Mouse (Mus musculus) monocyte, adult 5-6 weeks (primary cell): ENCODE data around the gene Otulinl. TPM values are rescaled to one million over a fixed set of nuclear protein-coding genes. Genes with fewer than 3 reads are reported as not detected.
"Not testable (repeated sequence)": the region's sequence is repeated elsewhere in the genome, so short reads cannot be mapped to it uniquely, and the experiment has no call there.

ENCODE experiments used
- ATAC-seq: fragments of 153-309, 156-312 bp; replicated peaks from 2 replicates; pipeline ENCODE4 v1.8.0; 2017; ENCODE audit warnings: mild to moderate bottlenecking; ENCODE audit not compliant: low TSS enrichment, insufficient number of reproducible peaks, severe bottlenecking, poor library complexity, low FRiP score
- total RNA-seq: library from RNA; stranded (forward); fragments of 200-1000, 200-491, 200-594 nt; gene quantifications from 3 replicates; pipeline ENCODE4 v1.2.3, GENCODE M21; 2017

Otulinl gene
- total RNA-seq, result 110 to 158 TPM (median 149 TPM) in 3 replicates

DNA sequence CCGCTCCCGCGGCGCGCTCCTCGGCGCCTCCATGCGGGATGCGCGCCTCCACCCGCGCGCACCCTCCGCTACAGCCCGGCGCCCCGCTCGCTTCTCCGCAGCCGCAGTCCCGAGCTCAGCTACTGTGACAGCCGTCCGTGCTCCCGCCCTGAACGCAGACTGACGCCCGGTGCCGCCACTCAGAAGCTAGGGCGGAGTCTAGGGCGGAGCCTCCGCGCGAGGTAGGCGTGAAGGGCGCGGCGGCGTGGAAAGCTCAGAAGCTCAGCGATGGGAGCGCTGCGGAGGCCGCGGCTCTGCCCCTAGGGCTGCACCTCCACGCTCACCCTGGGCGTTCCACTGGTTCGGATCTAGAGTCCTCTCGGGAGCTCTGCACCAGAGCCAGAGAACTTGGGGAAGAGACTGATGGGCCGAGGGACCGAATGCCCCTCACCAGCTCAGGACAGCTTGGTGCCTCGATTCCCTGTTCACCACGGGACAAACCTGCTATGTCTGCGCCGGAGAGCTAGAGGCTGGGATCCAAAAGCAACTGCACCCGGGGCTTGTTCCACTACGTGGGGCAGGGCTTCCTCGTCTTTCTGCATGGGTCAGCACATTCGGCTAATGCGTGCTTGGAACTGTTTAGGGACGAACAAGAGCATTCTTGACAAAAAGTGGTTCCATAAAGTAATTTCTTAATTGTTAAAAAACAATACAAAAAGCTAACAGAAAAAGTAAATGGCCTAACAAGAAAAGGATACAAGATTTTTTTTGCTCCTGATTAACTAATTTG is at the start of gene Otulinl:
Gene Otulinl (minus strand): TSS at position 161 of the 769 bp plus-strand sequence.
- peak; percentile 96 for ATAC-seq

DNA sequence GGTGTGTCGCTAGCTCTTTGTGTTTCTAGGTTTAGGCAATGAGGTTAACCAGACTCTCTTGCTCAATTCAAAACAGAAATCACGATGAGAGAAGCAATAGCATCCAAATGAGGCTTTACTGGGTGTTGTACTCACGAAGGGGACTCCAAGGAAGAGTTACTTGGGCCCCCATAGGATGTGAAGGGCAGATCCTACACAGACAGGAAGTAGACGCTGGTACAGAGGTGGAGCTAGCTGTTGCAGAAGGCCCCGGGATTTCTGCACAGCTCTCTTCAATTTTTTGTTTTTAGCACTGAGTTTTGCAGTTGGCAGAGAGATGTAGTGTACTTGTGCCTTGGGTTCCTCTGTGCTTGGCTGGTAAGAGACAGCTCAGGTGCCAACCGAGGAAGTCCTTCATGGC is 44.8 kb upstream of the Otulinl start:
- no peak for ATAC-seq

DNA sequence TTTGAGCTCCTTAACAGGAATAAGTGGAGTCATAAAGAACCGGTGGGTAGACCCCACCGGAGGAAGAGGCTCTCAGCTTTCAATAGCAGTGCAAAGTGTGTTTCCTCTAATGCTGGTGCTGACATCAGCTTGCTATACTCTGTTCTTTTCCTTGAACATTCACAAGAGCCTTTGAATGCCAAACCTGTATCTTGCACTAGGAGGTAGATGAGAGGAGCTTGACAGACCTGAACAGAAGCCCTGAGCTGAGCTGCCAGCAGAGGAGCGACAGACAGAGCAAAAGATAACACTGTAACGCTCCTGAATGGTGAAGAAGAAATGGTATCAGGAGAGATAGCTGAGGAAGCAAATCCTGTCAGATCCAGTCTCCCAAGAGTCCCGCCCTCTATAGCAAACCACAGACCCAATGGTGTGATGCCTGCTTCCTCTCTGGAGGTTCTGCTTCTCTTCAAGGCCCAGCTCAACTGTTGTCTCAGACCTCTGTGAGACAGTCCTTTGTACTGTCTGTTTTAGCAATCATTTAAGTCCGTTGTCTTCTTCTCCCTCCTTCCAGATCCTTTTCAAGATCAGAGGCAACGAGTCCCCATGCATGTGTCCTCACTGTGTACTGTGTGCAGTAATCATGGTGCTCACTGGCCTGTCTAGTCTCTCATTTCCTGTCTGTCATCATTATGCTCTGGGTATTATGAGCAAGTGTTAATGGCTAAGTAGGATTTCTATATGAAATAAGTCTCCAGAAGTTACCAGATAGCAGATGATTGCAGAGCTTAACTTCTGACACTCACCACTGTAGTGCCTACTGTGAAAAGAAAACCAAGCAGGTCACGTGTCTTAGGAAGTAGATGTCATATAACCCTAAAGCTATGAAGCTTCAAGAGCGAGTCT is 43.7 kb upstream of the Otulinl start:
- peak; percentile 80 for ATAC-seq

DNA sequence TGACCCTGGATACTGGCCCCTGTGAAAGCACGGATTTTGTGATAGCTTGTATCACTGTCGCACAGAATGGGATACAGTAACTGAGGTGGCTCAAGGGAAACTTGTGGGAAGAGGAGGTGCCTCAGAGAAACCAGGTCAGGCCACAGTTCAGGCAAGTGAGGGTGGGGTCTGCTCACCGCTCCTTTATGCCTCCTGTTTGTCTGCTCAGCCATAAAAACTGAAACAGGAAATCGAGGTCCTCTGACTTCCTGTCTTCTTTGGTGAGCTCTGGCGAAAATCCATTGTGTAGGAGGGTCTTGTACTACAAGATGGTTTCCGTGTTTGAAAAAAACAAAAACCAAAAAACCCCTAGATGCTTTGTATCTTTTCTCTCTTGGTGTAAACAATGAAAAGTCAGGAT is 42.9 kb upstream of the Otulinl start:
- ATAC-seq, result no peak

DNA sequence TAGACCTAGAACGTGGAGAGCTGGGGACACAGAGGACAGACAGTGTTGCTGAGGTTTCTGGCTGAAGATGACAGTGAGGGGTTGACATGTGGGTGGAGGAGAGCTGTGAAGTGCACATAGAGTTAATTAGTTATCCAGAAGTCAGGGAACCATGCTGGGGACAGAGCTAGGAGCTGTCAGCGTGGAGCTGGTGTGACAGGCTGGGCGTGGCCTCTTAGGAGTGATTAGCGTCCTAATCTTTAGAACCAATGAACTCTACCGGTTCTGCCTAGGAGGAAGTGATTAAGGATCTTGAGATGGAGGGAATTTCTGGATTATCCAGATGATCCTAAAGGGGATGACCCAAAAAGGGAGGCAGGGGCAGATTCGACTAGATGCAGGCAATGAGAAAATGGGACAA is 42.4 kb upstream of the Otulinl start:
- ATAC-seq, result no peak

DNA sequence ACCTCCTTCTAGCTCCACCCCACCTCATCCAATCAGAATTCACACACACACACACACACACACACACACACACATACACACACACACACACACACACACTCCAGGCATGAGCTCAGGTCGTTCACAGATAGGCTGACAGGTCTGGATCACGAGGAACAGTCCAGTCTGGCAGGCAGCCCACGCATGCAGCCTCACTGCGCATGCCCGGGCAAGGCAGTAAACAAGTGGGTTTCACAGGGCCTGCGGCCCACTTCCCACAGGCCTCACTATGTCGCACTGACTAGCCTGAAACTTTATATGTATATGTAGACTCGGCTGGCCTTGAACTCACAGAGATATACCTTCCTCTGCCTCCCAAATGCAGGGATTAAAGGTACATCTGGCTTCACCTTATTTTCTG is 38.9 kb upstream of the Otulinl start:
- not testable (repeated sequence) for ATAC-seq

DNA sequence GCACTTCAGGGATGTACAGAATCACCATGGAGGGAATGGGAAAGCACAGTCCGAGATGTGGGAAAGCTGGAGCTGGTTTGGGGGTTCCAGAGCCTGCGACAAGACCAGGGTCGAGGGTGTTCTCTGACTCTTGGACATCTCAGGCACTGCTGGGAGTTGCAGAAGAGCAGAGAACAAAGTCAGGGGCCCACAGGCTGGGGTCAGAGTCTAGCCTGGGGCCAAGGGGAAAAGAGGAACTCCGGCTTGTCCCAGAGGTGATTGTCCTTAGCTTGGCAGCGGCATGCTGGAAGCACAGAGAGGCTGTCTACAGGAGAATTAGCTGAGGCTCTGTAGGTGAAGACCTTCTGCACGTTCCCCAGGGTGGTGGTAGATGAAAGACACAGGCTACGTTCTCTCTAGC is 37.3 kb upstream of the Otulinl start:
- no peak for ATAC-seq

DNA sequence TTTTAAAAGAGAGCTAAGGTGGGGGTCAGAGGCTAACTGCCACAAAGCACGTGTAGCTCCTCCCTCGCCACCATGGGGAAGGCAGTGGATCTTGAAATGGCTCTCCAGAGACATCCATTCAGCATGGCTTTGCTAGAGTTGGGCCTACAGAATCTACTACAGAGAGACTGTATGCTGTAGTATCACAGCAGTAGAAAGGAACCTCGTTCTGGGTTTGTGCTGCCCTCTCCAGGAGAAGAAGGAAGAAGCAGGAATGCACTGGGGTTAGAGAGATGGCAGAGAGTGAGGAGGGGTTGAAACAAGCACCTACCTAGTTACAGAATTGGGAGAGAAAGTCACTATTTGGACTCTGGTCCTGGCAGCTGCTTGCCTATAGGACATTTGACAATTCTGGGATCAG is 34.0 kb upstream of the Otulinl start:
- peak; percentile 93 for ATAC-seq

DNA sequence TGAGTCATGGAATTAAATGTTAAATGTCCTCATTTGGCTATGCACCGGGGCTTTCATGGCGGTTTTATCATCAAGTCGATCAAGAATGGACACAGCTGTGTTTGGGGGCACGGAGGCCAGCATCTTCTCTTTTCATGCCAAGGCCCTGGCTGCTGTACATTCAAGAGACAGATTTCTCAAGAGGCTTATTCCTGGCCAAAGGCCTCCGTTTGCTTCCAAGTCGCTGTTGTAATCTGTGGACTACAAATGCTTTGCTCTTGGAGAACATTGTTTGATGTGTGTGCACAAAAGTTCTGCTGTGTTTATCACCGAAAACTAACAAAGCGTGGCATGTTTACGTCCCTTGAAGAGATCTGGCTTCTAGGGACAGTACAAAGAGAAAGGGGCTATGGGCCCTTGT is 29.3 kb upstream of the Otulinl start:
- no peak for ATAC-seq

DNA sequence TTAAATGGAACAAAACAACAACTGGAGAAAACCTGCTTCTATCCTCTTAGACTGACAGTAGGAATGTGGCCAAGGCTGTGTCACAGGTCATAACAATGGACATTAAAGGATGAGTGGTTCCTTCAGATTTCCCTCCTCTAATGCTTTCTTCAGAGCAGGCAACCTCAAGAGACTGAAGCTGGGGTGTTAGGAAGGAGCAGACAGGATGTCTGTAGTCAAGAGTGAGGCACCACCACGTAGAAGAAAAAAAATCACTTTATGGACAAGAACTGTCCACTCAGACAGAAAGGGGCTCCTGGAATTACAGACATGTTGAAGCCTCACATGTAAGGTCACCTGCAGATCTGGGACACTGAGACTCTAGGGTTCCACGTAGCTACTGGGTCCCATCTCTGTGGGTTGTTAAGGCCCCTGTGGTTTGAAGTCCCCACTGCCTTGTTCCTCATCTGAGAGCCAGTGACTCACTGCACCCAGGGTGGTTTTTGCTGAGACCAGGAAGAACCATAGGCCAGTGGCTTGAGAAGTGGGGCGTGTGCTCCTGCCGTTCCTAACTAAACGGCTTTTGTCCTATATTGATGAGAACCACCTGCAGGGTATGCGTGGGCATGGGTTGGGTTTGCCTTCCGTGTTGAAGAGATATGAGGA is 27.7 kb upstream of the Otulinl start:
- ATAC-seq, result peak; percentile 86

DNA sequence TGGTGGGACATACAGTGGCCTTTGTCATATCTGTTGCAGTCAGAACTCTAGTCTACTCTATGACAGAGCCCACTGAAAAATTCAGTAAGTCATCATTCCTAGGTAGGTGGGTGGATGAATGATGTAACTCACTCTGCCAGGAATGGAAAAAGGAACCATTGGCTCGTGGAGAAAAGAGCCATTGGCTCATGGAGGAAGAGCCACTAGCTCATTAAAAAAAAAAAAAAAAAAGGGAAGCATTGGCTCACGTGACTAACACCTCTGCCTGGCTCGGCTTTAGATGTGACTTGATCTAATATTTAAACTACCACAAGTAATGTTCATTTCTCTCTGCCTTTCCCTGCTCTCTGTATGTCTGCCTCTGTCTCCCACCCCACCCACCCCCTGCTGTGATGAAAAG is 27.1 kb upstream of the Otulinl start:
- ATAC-seq, result peak; percentile 33

DNA sequence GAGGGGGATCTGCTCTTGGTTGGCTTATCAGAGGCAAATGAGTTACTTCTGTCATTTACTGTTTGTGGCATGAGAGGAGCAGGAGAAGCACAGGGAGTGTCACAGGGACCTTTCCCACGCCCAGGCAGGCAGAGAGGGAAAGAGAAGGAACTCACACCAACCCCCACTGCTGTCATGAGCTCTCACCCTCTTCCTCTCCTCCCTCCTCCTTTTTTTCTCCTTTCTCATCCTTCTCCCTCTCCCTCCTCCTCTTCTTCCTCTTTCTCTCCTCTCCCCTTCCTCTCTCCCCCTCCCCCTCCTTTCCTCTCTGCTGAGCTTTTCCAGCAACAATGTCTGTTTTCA is 21.6 kb upstream of the Otulinl start:
- ATAC-seq, result no peak; the same call in 1 of the 2 replicates

DNA sequence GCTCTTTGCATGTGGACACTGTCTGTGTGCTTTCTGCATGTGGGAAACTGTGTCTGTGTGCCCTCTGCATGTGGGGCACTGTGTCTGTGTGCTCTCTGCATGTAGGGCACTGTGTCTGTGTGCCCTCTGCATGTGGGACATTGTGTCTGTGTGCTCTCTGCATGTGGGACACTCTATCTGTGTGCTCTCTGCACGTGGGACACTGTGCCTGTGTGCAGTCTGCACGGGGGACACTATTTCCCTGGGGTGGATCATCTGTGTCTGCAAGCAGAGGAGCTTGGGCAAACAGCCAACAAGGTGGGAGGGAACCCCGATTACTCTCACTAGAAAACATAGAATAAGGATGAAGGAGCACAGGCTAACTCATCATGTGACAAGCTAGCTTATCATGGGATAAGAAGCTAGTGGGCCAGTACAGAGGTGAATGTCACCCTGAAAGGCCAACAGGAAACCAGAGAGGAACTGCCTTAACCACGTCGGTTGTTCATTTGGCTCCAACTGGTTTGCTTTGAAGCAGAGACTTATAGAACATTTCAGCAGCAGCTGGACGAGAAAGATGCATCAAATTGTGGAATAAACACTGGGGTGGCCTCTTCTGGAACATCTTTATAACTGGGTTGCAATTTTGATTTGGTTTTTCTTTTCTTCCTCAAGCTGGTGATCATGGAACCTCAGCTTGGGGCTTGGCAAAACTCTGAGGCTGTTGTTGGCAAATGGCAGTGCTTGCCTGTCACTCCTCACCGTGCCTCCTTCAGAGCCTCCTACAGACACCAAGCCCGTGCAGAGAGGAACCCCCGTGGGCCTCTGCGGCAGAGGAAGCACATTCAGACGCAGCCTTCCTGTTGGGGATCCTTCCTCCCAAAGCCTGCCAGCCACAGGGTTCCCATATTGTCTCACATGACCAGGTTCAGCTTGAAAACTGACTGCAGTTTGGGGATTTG is 20.9 kb upstream of the Otulinl start:
- peak; percentile 66 for ATAC-seq

DNA sequence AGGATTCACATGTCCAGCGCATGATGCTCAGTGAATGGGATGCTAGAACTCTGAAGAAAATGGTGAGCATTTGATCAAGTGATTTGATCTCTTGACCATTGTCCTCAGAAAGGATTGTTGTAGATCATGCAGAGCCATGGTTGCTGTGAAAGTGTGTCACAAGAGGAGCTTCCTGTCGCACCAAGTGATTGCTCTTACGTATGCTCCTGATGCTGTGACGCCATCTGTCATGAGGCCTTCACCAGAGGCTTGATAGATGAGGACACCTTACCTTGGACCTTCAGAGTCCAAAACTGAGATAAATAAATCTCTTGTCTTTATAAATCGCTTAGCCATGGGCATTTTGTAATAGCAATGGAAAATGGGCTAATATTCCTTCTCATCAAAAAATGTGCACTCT is 16.3 kb upstream of the Otulinl start:
- no peak for ATAC-seq

DNA sequence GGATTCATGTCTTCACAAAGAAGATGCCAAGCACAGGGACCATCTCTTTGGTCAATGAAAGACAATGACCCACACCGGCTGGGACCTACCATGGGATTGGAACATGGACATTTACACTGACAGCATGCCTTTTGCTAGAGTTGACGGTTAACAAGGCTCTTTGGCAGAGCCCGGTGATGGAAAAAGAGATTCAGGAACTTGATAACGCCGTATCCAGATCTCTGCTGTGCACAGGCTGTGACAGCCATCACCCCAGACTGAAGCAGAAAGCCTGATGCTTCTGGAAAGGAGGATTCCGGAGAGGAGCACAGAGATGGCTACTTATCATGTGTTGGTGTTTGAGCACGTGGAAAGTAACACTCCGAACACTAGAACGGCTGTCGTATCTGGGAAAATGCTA is 11.9 kb upstream of the Otulinl start:
- ATAC-seq, result no peak

DNA sequence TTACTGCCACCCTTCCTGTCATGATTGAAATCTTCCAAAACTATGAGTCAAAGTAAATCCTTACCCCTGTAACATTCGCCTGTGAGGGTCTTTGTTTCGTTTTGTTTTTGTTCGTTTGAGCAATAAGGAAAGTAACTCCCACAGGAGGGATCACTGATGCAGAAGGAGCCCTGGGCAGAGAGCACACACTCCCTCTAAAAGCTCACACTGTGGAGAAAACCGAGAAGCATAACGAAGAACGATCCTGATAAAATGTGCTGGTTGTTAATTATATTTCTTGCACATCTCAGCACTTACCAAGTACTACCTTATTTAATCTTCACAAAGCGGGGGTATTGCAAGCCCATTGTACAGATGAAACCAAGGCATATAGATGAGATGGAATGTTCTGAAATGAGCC is 10.8 kb upstream of the Otulinl start:
- ATAC-seq, result no peak

DNA sequence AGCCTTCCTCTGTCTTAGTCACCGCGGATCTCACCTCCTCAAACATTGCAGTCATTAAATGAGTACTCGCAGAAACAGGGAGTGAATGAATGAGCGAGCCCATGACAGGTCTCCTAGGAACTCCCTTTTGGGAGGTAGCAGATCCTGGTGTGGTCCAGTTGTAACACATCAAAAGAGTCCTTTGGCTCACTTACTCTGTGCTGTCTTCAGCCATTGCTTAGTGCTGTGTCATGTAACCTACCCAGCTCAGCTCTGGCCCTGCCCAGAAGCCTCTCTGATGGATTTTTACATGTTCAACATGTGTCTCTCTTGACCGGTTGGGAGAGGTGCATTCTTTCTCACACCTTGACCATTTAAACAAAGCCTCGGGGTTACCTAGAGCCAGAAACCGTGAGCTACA is 9.8 kb upstream of the Otulinl start:
- ATAC-seq, result no peak

DNA sequence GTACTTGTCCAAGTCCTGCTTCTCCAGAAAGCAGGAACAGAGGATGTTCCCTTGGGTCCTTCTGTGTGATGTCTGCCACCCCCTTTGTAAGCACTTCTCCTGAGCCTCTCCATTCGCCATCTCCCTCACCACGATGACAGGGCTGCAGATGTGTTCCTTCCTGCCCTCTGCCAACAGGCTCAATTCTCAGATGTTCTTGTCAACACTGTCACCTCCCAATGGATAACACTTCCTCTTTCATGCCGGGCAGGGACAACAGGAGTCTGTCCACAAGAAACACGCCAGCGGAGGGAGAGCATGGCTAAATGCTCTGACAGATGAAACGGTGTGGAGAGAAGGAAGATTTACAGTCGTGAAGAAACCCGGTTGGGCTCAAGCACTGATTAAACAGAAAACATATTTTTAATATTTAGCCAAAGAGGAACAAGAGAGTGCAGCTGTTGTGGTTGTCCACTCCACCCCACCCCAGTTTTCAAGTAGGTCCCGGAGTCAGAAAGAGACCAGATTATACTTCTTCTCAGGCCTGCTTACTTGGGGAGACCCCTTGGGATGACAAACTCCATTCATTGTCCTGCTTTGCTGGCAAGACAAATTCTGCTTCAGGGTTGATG is 6.8 kb upstream of the Otulinl start:
- peak; percentile 44; the same call in 1 of the 2 replicates for ATAC-seq
